Mouse (Mus musculus) heart, adult 18-20 months (tissue): ENCODE data around the gene Gmpr. TPM values are rescaled to one million over a fixed set of nuclear protein-coding genes. Genes with fewer than 3 reads are reported as not detected.
A peak's percentile ranks its signal among the peaks of the same experiment; 100 is the strongest.

ENCODE experiments used
- DNase-seq, 2 experiments: peaks; one replicate each; pipeline ENCODE4 v3.0.0; 2021 to 2022; ENCODE audit warnings: mixed read lengths in 1 of 2
- total RNA-seq, 2 experiments: library from RNA; stranded (reverse); gene quantifications; 2 replicates each; pipeline ENCODE4 v1.2.3; 2021

The Gmpr gene
- total RNA-seq, 2 experiments from 2014 or later, result 149 to 156 TPM

GRCm38 (mm10) chr13:45538532-45539204, 31.4 kb downstream of the Gmpr start:
- peak; percentile 68 to 75 for DNase-seq

DNA sequence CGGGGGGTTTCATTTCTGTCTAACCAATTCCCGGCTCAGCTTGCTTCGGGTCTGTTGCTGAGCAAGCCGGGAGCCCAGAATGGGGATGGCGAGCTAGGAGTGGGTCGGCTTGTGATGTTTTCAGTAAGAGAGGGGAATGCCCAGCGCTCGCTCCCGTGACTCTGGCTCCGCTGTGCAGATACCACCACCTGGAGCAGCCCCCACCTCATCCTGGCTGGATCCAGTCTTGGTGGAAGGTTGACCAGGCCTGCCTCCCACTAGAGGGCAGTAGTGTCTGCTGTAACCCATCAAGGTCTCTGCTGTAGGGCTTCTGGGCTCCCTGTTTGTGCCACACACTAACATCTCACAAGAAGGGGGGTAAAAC, 31.9 kb downstream of the Gmpr start:
- DNase-seq, result peak; percentile 72 to 86

DNA sequence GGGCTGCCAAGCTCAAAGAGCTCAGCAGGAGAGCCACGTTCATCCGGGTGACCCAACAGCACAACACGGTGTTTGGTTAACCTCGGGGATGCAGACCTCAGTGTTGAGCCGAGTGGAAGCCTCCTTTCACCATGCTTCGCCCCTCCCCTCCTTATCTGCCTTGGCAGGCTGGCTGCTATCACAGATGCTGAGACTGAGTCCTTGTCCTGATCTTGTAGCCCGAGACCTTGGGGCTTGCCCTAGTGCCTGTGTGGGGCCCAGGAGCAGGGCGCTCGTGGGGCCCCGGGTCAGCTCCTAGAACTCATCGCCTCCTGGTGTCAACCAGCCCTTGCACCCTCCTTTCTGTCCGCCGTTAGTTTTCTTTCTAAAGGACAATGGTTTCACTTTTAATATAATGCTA, 38.7 kb downstream of the Gmpr start:
- DNase-seq, result no peak

- DNase-seq, result no peak
Observed at GRCm38 (mm10) chr13:45546946-45547345, 39.7 kb downstream of the Gmpr start.

DNA sequence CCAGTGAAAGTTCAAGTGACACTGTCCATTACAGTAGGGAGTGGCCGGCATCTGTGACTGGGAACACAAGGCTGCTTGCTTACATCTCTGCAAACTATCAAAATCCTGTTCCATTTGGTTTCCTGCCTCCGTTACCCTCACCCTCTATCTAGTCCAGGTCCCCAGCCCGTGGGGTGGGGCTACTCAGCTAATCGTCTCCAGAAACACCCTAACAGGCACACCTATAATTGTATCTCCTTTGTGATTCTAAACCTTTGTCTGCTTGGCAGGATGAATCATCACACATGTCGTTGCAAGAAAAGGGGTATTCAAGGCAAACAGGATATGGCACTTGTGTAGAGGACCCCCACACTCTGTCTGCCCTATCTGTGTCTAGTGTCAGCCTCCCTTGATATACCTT, 40.3 kb downstream of the Gmpr start:
- no peak for DNase-seq

GRCm38 (mm10) chr13:45553674-45554073, 46.4 kb downstream of the Gmpr start:
- no peak for DNase-seq

DNA sequence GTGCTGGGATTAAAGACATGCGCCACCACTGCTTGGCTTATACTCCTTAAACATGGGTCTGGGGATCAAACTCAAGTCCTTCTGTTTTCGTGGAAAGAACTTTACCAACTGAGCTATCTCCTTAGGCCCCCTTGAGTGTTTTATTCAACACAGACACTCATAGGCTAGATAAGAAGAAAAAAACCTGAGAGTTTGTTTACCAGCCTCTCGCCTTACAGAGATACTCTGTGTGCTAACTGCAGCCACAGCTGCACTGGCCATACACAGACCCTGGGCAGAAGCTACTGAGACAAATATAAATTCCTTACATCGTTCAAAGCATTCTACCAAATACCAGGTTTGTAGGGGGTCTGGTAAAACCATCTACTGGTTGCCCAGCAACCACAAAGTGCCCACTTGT, 51.1 kb downstream of the Gmpr start:
- no peak for DNase-seq

DNA sequence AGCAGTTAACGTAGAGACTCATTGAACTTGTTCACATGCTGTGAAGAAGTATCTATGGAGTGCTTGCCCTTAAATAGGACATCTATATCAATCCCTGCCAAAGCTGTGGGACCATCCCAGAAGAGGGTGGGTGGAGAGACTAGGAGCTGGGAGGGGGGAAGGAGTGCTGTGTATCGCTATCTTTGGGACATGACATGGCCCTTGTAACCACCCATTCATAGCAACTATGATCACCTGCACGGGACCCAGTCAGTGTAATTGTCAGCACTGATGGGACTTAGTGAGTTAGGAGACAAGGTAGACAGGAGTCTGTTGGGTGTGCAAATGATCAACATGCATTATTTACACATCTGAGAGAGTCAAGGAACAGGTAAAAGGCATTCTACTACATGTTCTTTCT, 52.0 kb downstream of the Gmpr start:
- no peak for DNase-seq

GRCm38 (mm10) chr13:45560543-45560942, 53.3 kb downstream of the Gmpr start:
- DNase-seq, result no peak

DNA sequence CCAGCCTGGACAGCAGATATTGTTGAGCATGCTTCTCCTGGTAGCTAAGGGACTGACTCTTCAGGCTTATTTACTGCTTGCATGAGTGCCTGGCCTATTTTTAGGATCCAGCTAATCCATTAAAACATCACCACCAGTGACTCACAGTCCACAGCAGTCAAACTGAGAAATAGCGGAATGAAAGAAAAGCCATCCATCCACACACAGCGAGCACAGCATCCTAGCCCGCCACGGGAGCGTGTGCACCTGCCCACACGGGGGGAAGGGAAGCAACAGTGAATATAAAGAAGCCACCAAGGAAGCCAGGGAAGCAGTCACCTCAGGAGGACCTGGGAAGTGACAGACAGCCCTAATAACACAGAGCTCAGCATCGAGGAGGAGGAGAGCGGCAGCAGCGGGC, 54.8 kb downstream of the Gmpr start:
- DNase-seq, result no peak

- DNase-seq, result no peak
Observed at GRCm38 (mm10) chr13:45564946-45565345, 57.7 kb downstream of the Gmpr start.

- peak; percentile 42 to 47 for DNase-seq
Observed at GRCm38 (mm10) chr13:45569932-45570331, 62.7 kb downstream of the Gmpr start.

- DNase-seq, result peak; percentile 68 to 89
Observed at GRCm38 (mm10) chr13:45571795-45572262, 64.6 kb downstream of the Gmpr start.

GRCm38 (mm10) chr13:45572768-45573167, 65.5 kb downstream of the Gmpr start:
- DNase-seq, result peak; percentile 49 to 83

DNA sequence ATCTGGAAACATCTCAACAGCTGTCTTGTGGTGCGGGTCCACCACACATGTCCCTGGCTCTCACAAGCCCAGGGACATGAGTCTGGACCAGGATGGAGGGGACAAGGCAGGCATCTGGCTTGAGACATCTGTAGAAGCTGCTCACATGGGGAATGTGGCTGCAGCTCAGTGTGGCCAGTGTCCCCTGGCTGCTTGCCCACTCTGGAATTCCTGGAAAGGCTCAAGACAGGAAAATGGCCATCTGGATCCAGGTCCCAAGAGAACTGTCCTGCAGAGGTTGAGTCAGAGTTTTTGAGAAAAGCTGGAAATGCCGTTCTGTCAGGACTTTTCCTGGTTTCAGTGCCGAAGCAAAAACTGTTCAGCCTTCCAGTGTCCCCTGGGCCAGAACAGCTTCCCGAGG, 68.9 kb downstream of the Gmpr start:
- DNase-seq, result peak; percentile 93 to 94

DNA sequence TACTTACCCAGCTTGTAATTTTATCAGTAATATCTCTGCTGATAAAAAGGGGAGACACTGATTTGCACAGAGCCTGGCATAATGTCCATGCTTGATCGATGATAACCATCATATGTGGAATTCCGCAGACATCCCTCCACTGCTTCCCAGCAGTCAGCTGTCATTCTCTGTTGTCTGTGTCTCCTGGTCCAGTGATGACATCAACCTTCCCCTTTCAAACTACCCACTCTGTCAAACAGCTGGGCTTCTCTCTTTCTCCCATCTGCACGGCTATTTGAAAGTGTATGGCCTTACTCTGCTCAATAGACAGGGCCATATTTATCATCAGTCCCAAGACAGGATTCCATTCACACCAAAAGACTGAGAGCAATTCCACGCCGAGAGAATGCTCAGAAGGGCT, 70.1 kb downstream of the Gmpr start:
- no peak for DNase-seq

DNA sequence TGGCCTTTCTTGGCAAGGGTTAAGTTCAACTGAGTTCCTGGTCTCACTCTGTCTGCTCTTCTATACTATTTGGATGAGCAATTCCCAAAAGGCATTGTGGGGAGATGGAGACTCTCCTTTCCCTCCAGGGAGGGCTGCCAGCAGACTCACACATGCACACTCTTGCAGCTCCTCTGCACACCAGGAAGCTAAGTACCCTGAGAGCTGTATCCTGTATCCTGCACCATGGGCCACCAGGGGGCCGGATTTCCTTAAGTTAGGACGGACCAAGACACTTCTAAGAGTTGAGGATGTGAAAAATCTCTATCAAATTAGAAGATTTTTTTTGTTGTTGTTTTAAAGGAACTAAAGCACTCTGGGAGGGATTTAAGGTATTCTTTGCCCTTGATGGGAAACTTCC, 70.5 kb downstream of the Gmpr start:
- DNase-seq, result peak; percentile 30 to 52

- DNase-seq, result no peak
Observed at GRCm38 (mm10) chr13:45579751-45580150, 72.5 kb downstream of the Gmpr start.

DNA sequence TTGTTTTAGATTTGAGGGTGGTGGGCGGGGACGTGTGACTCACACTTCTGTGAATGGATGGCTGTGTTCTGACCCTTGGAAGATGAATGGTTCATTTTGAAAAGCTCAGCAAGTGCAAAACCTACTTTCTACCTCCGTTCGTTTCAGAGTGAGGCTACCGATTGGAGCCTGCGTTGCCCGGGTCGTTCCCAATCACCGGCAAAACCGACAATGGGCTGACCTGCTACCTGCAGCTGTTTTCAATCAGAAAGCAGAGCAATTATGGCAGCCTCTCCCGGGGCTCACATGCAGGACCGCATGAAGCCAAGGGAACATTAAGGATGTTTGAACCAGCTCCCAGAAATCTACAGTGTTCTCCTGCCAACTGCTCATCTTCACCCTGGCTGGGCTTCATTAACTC, 75.0 kb downstream of the Gmpr start:
- DNase-seq, result no peak

DNA sequence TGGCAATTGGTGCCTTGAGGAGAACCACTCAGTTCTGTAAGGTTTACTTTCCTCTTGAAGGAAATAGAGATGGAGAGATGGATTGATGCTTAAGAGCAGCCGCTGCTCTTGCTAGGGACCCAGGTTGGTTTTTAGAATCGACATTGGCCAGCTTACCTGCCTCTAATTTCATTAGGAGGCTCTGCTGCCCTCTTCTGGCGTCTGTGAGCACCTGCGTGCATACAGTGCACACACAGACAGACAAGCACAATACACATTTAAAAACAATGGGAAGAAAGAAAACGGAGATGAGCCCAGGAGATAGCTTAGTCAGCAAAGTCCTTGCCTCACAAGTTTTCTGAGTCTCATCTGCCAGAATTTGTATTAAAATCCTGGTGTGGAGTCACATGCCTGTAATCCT, 75.8 kb downstream of the Gmpr start:
- no peak for DNase-seq

DNA sequence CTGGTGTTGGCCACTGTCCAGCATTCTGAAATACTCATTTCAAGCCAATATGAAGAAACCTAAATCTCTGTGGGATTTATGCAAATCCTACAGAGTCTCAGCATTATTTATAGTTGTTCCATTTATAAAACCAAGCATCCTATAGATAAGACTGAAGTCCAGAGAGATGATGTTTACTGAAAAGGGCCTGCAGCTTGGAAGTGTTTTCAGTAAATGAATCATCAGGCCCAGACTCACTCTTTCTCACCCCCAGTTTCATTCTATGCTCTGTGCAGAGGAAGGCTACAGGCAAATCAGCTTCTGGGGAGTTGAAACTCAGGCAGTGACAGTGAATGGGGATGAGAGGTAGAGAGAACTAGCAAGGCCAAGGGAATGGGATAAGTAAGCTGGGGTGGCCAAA, 83.7 kb downstream of the Gmpr start:
- DNase-seq, result no peak

DNA sequence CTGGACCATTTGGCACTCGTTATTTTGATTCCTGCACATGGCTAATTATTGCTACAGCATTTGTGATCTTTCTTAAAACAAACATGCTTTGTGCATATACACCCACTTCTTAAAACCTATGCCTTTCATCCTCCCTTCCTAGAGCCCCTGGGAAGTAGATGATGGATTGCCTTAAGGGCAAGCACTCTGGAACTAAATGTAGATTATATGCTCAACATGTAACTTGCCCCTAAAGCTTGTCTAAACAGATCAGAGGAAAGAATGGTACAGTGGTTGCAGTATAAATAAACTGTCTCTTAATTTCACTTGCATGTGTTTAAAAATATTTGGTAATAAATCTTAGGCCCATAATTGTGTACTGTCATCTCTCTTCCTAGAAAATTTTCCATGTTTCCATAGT, 86.7 kb downstream of the Gmpr start:
- no peak for DNase-seq

GRCm38 (mm10) chr13:45595416-45595815, 88.2 kb downstream of the Gmpr start:
- DNase-seq, result no peak

GRCm38 (mm10) chr13:45599831-45600230, 92.6 kb downstream of the Gmpr start:
- DNase-seq, result no peak

DNA sequence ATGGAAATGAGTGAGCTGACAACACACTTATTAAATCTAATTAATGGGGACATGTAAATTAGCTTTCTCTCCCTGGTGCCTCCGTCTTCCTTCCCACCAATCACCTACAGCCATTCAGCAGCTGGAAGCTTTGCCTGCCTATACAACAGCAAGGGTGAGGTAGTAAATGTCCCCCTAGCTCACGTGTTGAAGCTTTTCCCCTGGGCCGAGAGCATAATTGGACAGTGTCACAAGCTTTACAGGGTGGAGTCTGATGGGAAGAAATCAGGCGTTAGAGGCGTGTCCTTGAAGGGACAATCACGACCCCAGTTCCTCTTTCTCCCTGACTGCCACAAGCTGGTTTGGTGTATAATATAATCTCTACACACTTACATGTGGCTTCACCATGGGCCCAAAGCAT, 93.2 kb downstream of the Gmpr start:
- no peak for DNase-seq
